Mouse (Mus musculus): Measurements from ENCODE around the gene Krtap7-1.
A peak's percentile ranks its signal among the peaks of the same experiment; 100 is the strongest.

Krtap7-1 gene

DNA sequence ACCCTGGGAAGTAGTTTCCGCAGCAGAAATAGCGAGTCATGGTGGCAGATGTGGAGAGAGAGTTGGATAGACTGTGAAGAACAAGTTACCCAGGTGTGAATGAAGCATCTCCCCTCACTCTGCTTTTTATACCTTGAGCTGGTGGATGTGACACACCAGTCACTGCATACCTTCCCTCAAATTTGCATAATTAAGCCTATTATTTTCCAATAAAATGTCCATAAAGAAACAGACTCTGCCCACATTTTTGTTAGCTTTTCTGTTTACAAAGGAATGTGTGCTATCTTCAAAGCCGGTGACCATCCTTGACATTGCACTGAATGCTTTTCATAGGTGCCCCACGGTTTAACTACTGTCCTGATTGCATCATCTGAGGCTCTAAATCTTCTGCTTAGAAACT, at the start of gene Krtap7-1:
Gene Krtap7-1, minus strand, starts transcription at position 101 of the 400 bp plus-strand sequence.
- DNase-seq (ENCODE audit: low read depth), result no peak

- no peak for DNase-seq (ENCODE audit: low read depth)
These were observed 42.2 kb upstream of the Krtap7-1 start for GRCm38 (mm10) chr16:89550298-89550697.

DNA sequence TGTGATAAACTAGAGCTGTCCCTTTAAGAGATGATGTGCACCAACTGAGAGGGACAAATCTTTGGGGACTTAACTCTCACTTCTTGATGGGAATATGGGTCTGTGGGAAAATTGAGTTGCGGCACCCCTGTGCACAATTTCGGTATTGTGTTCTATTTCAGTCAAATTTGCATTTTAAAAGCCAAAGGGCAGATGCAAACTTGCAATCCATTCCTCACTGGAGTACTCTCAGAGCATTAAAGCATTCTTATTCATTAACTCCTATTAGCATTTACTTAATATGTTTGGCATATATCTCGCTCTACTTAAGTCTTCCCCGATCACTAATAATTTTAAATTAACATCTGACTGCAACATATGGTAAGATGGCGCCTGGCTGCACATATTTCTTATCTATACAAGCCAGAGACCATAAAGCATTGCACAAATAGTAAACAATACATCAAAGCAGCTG, 29.9 kb upstream of the Krtap7-1 start:
- no peak for DNase-seq (ENCODE audit: low read depth)

DNA sequence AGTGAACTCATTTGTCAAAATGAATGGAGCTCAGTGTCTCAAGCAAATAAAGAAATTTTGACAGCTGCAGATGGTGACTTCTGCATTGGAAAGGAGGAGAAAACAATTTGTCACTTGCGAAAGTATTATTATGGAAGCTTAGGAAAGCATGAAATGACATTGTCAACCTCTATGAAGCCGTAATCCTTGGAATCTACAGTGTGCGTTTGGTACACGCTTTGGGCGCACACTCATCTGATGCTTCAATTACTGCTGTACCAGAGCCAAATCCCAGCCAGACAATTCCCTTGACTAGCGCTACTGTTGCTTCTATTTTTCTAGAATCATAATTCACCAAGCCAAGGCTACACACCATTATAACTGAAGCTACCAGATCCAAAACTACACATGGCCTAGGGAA, 29.2 kb upstream of the Krtap7-1 start:
- no peak for DNase-seq (ENCODE audit: low read depth)

DNA sequence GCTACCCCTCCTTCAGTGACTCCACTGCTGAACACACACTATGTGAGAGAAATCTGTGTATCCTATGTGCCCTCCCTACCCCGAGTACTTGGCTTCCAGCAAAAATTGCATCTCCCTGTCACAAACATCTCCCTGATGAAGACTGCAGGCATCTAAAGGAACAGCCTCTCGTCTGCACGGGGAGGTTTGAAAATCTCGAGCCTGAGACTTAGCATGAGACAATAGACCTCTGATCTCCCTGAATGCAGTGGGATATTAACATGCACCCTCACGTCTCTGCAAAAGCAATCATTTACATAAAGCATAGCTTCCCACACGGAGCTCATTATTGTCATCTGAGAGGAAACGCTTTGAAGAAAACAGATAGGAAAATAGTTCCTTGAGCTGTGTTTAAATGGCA, 22.4 kb upstream of the Krtap7-1 start:
- DNase-seq (ENCODE audit: low read depth), result no peak

GRCm38 (mm10) chr16:89529846-89530245, 21.7 kb upstream of the Krtap7-1 start:
- DNase-seq (ENCODE audit: low read depth), result no peak

DNA sequence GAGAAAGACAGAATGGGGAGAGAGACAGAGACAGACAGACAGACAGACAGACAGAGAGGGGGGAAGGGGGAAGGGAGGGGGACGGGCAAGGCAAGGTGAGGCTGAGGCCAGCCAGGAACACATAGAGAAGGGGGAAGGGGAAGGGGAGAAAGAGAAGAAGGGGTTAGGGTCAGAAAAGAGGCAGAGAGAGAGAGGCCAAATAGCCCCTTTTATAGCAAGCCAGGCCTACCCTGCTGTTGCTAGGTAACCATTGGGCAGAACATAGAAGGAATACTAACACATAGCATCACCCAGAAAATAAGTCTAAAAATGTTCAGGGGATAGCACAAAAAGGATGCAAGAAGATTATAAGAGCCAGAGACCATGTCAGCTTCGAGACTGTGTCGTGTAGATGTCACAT, 20.3 kb upstream of the Krtap7-1 start:
- no peak for DNase-seq (ENCODE audit: low read depth)

- no peak for DNase-seq (ENCODE audit: low read depth)
These were observed 12.9 kb upstream of the Krtap7-1 start for GRCm38 (mm10) chr16:89520996-89521395.

DNA sequence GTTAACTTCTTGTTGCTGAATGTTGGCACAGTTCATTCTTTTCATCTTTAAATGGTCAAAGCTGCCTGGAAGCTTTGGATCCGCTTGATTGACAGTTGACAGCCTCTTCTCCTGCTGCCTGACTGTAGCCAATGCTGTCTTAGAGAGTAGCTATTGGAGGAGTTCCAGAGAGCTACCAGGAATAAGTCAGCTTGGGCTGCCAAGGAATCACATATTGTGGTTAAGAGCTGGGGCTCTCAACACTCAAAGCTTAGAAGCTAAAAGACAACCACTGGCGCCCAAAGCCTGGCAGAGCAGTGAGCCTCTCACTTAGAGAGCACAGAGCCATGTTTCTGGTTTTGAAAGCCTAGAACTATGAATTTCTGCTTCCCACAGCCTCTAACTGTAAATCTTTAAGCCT, 12.4 kb upstream of the Krtap7-1 start:
- DNase-seq (ENCODE audit: low read depth), result no peak

DNA sequence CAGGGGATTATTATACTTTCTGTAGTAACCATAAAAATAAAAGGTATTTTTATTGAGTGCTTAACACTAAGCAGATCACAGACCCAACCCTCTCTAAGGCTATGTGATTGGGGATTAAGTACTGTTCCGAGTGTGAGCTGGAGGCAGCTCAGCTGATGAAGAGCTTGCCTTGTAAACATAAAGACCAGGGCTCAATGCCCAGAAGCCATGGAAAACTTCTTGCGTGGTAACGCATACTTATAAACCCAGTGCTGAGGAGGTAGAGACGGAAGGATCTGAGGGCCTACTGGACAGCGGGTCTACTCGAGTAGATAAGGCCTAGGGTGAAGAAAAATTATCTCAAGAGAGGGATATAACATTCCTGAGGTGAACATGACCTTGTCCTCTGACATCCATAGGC, 12.0 kb upstream of the Krtap7-1 start:
- DNase-seq (ENCODE audit: low read depth), result no peak

- DNase-seq (ENCODE audit: low read depth), result peak; percentile 44
These were observed 9.5 kb upstream of the Krtap7-1 start for GRCm38 (mm10) chr16:89517635-89518034.

GRCm38 (mm10) chr16:89513431-89513830, 5.3 kb upstream of the Krtap7-1 start:
- no peak for DNase-seq (ENCODE audit: low read depth)

DNA sequence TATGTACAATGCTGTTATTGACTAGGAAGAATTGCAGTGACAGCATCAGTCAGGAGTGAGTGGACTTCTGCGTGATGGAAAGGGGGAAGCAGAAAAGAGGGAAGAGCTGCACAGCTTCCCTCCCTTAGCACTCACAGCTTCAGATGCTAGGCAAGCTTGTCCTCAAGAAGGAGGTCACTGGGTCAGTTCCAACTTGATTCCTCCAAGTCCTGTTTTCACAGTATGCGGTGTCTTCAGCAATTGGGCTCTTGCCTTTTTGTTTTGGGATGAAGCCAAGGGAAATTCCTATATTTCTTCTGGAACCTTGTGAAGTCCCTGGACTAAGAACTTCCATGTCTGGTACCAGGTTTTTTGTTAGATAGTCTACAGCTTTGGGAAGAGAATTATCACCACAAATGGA, 4.6 kb downstream of the Krtap7-1 start:
- no peak for DNase-seq (ENCODE audit: low read depth)

- no peak for DNase-seq (ENCODE audit: low read depth)
These were observed 6.3 kb downstream of the Krtap7-1 start for GRCm38 (mm10) chr16:89501870-89502269.

DNA sequence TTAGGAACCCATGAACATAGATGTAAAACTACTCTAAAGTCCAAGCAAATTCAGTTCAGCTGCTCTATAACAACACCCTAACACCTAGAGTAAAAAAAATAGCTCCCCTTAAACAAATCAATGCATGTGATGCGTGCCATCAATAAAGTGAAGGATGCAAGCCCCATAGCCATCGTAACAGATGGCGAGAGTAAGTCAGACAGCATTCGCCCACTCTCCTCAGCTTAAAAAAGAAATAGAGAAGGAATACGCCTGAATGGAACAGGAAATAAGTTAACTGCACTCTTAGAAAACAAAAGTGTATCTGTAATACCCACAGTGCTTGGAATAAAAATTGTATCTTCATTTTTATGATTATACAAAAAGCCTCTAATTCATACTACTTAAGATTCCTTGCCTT, 11.1 kb downstream of the Krtap7-1 start:
- DNase-seq (ENCODE audit: low read depth), result no peak

DNA sequence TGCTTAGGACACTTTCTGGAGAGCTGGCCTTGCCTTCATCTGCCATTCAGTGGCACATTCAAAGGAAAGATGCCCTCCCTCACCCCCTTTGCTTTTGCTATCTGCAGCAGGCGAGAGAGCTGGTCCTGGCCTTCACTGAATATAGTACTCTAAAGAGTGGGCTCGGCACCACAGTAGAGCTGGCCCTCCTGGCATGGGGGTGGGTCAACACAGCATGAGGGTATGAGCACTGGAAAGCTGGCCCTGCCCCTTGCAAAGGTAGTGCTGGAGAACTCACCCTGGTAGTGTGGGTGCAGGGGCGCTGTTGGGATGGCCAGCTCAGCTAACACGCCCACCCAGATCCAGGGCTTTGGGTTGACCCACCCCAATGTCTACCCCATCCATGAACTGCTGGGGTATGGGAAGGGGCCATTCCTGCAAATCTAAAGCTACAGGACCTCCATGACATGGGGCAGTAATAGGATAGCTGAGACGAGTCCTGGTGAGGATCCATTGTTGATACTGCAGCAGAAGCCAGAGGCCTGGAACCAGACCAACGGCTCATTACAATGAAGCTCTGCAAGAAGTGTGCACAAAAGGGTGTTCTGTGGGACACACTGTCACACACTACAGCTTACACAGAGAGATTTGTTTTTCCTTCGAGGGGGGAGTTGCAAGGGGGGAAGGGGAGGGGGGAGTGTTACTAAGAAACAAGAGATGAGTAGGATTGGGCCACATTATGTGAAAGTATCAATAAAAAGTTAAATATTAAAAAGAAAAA, 12.5 kb downstream of the Krtap7-1 start:
- DNase-seq (ENCODE audit: low read depth), result no peak

DNA sequence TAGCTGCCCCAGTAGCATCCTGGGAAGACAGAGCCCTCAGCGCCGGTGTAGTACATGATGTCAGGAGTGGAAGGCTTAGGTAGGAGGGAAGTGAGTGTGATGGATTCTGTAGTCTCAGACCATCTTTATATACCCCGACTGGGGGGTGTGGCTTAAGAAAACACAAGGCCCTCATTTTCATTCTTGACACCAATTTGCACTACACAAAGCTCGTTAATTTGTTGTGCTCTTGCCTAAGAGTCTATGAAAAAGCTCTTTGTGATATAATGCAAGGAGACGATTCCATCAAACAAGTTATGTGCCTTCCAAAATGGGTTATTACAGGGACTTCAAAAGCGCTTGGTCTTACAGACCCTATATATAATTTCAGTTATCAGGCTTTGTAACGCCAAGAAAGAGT, 20.3 kb downstream of the Krtap7-1 start, which contains the start of gene Krtap8-1:
Gene Krtap8-1, minus strand, starts transcription at position 101 of the 400 bp plus-strand sequence.
- DNase-seq (ENCODE audit: low read depth), result no peak

GRCm38 (mm10) chr16:89477679-89478314, 30.3 kb downstream of the Krtap7-1 start:
- DNase-seq (ENCODE audit: low read depth), result no peak

- DNase-seq (ENCODE audit: low read depth), result no peak
These were observed 46.9 kb downstream of the Krtap7-1 start for GRCm38 (mm10) chr16:89461189-89461588.

All from 416B (cell line).